In genomic region chr3:15000657-15001056, GRCm38 (mm10) we compare ENCODE assay signal across 19 mouse cellular contexts.
DNase-seq lines count a peak whose midpoint lies in the region; ATAC-seq and TF ChIP-seq lines count a peak whose summit lies in the region.
"Had no signal": no experiment of that assay in that cellular context is flagged by ENCODE, and none has a peak within 500 bp of the region (broad histone marks: within the 10 kb centered on the region; RNA-seq: fewer than 3 reads in every experiment).

No protein-coding gene starts in this region.

- TF ChIP-seq CTCF in lung, embryonic 14.5 days (IDR thresholded peaks at IDR 0.05; ENCODE audit: low read depth): no peak
- no peak for TF ChIP-seq CTCF in lung, postnatal 0 days (IDR thresholded peaks at IDR 0.05)
- TF ChIP-seq CTCF in CH12.LX (conservative IDR thresholded peaks at IDR 0.05 in 1 of 2, IDR thresholded peaks at IDR 0.05 in 1 of 2; ENCODE audit: low read depth in 2 of 2, low read length in 2 of 2) (no peak), ES-Bruce4 (IDR thresholded peaks at IDR 0.05; ENCODE audit: low read depth, low read length) (no peak)

- no peaks in the 10 kb centered on the region; the same call in 1 of the 2 replicates for H3K4me1 ChIP-seq in lung, embryonic 14.5 days (ENCODE audit: insufficient read depth)
- no peaks in the 10 kb centered on the region for H3K4me1 ChIP-seq in lung, postnatal 0 days (ENCODE audit: insufficient read depth, low read depth, low read length)
- peaks cover 3 to 24% of the 10 kb centered on the region in 2 experiments for H3K4me1 ChIP-seq in CH12.LX (ENCODE audit: control insufficient read depth in 1 of 2, insufficient read depth in 2 of 2)
- no peaks in the 10 kb centered on the region for H3K4me1 ChIP-seq in ES-Bruce4 (ENCODE audit: control insufficient read depth, insufficient read depth, low read length)
- H3K4me1 ChIP-seq in liver, embryonic 12.5 days: peaks cover 34% of the 10 kb centered on the region
- H3K4me1 ChIP-seq: embryonic facial prominence, embryonic 12.5 days; neural tube, embryonic 13.5 days had no signal

- no peak overlapping the region for H3K27ac ChIP-seq in lung, embryonic 14.5 days (ENCODE audit: low read depth)
- H3K27ac ChIP-seq in lung, postnatal 0 days (ENCODE audit: low read length): no peak overlapping the region
- no peak overlapping the region for H3K27ac ChIP-seq in CH12.LX (ENCODE audit: insufficient read depth, low read depth)
- peak overlapping the region; percentile 65 for H3K27ac ChIP-seq in ES-Bruce4 (ENCODE audit: insufficient read depth, low read length)
- no peak overlapping the region for H3K27ac ChIP-seq in liver, embryonic 12.5 days
- H3K27ac ChIP-seq: embryonic facial prominence, embryonic 12.5 days; neural tube, embryonic 13.5 days had no signal

- TF ChIP-seq POLR2A in CH12.LX (IDR thresholded peaks at IDR 0.05; ENCODE audit: low read depth, low read length) (no peak), ES-Bruce4 (IDR thresholded peaks at IDR 0.05; ENCODE audit: insufficient read depth, low read length) (no peak)

- H3K9ac ChIP-seq in lung, embryonic 14.5 days: no peak overlapping the region
- no peak overlapping the region for H3K9ac ChIP-seq in lung, postnatal 0 days (replicated peaks; ENCODE audit: low read depth)
- no peak overlapping the region for H3K9ac ChIP-seq in CH12.LX (ENCODE audit: insufficient read depth, low read depth)
- H3K9ac ChIP-seq in ES-Bruce4 (ENCODE audit: low read depth, poor library complexity, severe bottlenecking): no peak overlapping the region
- H3K9ac ChIP-seq in liver, embryonic 12.5 days: no peak overlapping the region
- H3K9ac ChIP-seq: embryonic facial prominence, embryonic 12.5 days; neural tube, embryonic 13.5 days had no signal

- H3K27me3 ChIP-seq in lung, embryonic 14.5 days (ENCODE audit: insufficient read depth, low read length): no peaks in the 10 kb centered on the region
- no peaks in the 10 kb centered on the region for H3K27me3 ChIP-seq in lung, postnatal 0 days (replicated peaks; ENCODE audit: insufficient read depth, low read length)
- H3K27me3 ChIP-seq in CH12.LX (replicated peaks): no peaks in the 10 kb centered on the region
- no peaks in the 10 kb centered on the region for H3K27me3 ChIP-seq in ES-Bruce4 (ENCODE audit: control insufficient read depth, insufficient read depth, low read length, poor library complexity, severe bottlenecking)
- H3K27me3 ChIP-seq in liver, embryonic 12.5 days (replicated peaks): no peaks in the 10 kb centered on the region
- H3K27me3 ChIP-seq: embryonic facial prominence, embryonic 12.5 days; megakaryocyte, embryonic 14.5 days; neural tube, embryonic 13.5 days had no signal

- dilution Hi-C loops in CH12.LX (cut with MboI; ENCODE audit: extremely low pct_ligation_motif_present, extremely low pct_unique_long_range_greater_than_20kb, low sequenced_read_pairs): no loop called here

- no peaks in the 10 kb centered on the region for H3K9me3 ChIP-seq in lung, embryonic 14.5 days (ENCODE audit: low read depth, low read length)
- no peaks in the 10 kb centered on the region for H3K9me3 ChIP-seq in lung, postnatal 0 days (ENCODE audit: low read length)
- H3K9me3 ChIP-seq in CH12.LX (replicated peaks; ENCODE audit: low read length) (no peaks in the 10 kb centered on the region), ES-Bruce4 (replicated peaks; ENCODE audit: control insufficient read depth, insufficient read depth, low read length, poor library complexity, severe bottlenecking) (peaks cover 39% of the 10 kb centered on the region)
- no peaks in the 10 kb centered on the region for H3K9me3 ChIP-seq in liver, embryonic 12.5 days (replicated peaks)
- H3K9me3 ChIP-seq: embryonic facial prominence, embryonic 12.5 days; megakaryocyte, embryonic 14.5 days; neural tube, embryonic 13.5 days had no signal

- 0 out of 2 replicates have a peak, but pooled peaks have one; percentile 11 for ATAC-seq in lung, embryonic 14.5 days (ENCODE audit: insufficient read depth)
- no peak for ATAC-seq in lung, postnatal 0 days
- ATAC-seq in liver, embryonic 12.5 days: peak; percentile 71
- ATAC-seq: forebrain, embryonic 14.5 days had no signal

- no peaks in the 10 kb centered on the region for H3K79me2 ChIP-seq in CH12.LX (replicated peaks; ENCODE audit: control insufficient read depth, extremely low read depth, insufficient read depth, poor library complexity, severe bottlenecking)

- TF ChIP-seq EP300 in lung, postnatal 0 days (IDR thresholded peaks at IDR 0.05): no peak
- TF ChIP-seq EP300 in CH12.LX (IDR thresholded peaks at IDR 0.05; ENCODE audit: low read length): no peak
- peak; percentile 98 for TF ChIP-seq EP300 in ES-Bruce4 (IDR thresholded peaks at IDR 0.05; ENCODE audit: insufficient read depth, low read depth, low read length)

- no peak overlapping the region for H3K4me2 ChIP-seq in lung, embryonic 14.5 days
- H3K4me2 ChIP-seq in lung, postnatal 0 days (replicated peaks; ENCODE audit: low read depth, low read length): no peak overlapping the region
- H3K4me2 ChIP-seq in CH12.LX (ENCODE audit: insufficient read depth, low read depth, poor library complexity, severe bottlenecking): no peak overlapping the region
- H3K4me2 ChIP-seq in liver, embryonic 12.5 days: no peak overlapping the region
- H3K4me2 ChIP-seq: embryonic facial prominence, embryonic 12.5 days; neural tube, embryonic 13.5 days had no signal

- no peak overlapping the region for H3K4me3 ChIP-seq in lung, embryonic 14.5 days (ENCODE audit: low read depth, low read length)
- H3K4me3 ChIP-seq in lung, postnatal 0 days (ENCODE audit: low read depth, low read length): no peak overlapping the region
- H3K4me3 ChIP-seq in CH12.LX (replicated peaks in 1 of 3; ENCODE audit: low read depth in 2 of 3, low read length in 2 of 3, poor library complexity in 1 of 3) (no peak overlapping the region), ES-Bruce4 (ENCODE audit: low read depth, low read length) (no peak overlapping the region)
- H3K4me3 ChIP-seq in liver, embryonic 12.5 days: no peak overlapping the region
- H3K4me3 ChIP-seq: embryonic facial prominence, embryonic 12.5 days; erythroblast, embryonic 14.5 days; megakaryocyte, embryonic 14.5 days; neural tube, embryonic 13.5 days had no signal

- H3K36me3 ChIP-seq in lung, embryonic 14.5 days (ENCODE audit: insufficient read depth): no peaks in the 10 kb centered on the region
- no peaks in the 10 kb centered on the region for H3K36me3 ChIP-seq in lung, postnatal 0 days (ENCODE audit: insufficient read depth, low read length)
- H3K36me3 ChIP-seq in CH12.LX (replicated peaks in 1 of 2; ENCODE audit: control insufficient read depth in 1 of 2, insufficient read depth in 1 of 2, low read length in 1 of 2) (no peaks in the 10 kb centered on the region), ES-Bruce4 (ENCODE audit: control insufficient read depth, insufficient read depth, low read length, poor library complexity, severe bottlenecking) (no peaks in the 10 kb centered on the region; the same call in 1 of the 2 replicates)
- no peaks in the 10 kb centered on the region for H3K36me3 ChIP-seq in liver, embryonic 12.5 days
- H3K36me3 ChIP-seq: embryonic facial prominence, embryonic 12.5 days; neural tube, embryonic 13.5 days had no signal

- in situ Hi-C loops in CH12.LX (cut with MboI; ENCODE audit: low pct_ligation_motif_present, low pct_unique_long_range_greater_than_20kb, low sequenced_read_pairs): no loop called here

- no peak for TF ChIP-seq RAD21 in CH12.LX (IDR thresholded peaks at IDR 0.05; ENCODE audit: low read depth, low read length)

- WGBS in lung, embryonic 14.5 days: 14% methylated on average over 3 of the region's 3 CpGs
- 22% methylated on average over 3 of the region's 3 CpGs for WGBS in lung, postnatal 0 days
- WGBS in liver, embryonic 12.5 days (ENCODE audit: insufficient replicate concordance): 25% methylated on average over 3 of the region's 3 CpGs

- no peak for DNase-seq in lung, embryonic 14.5 days
- DNase-seq in lung, postnatal 0 days (ENCODE audit: low spot score): no peak
- DNase-seq in CH12.LX (ENCODE audit: extremely low read depth): peak; percentile 16
- no peak for DNase-seq in cerebellum, adult 18-20 months
- no peak for DNase-seq in c-Kit-positive CD71-positive TER-119-positive erythroid progenitor cells, embryonic 14.5 days (ENCODE audit: low spot score)
- DNase-seq: cerebellum, adult 8-10 months; gastrocnemius, postnatal 25 days; kidney, adult 2 months; kidney, postnatal 10 days; layer of hippocampus, postnatal 36 days; lung, postnatal 14 days; right cerebral cortex, postnatal 14 days had no signal

TF ChIP-seq in CH12.LX, 34 proteins besides CTCF, POLR2A, EP300 and RAD21:
- TF ChIP-seq JUND (conservative IDR thresholded peaks at IDR 0.05; ENCODE audit: low read depth, low read length) (no peak), SMC3 (IDR thresholded peaks at IDR 0.05; ENCODE audit: low read depth, low read length) (no peak), MAX (IDR thresholded peaks at IDR 0.05; ENCODE audit: low read length) (no peak), KAT2A (IDR thresholded peaks at IDR 0.05; ENCODE audit: insufficient replicate concordance, low read length) (no peak), MEF2A (IDR thresholded peaks at IDR 0.05; ENCODE audit: borderline replicate concordance, low read depth, low read length) (no peak), USF1 (IDR thresholded peaks at IDR 0.05; ENCODE audit: low read depth, low read length) (no peak), UBTF (IDR thresholded peaks at IDR 0.05; ENCODE audit: low read depth, low read length) (no peak), MXI1 (IDR thresholded peaks at IDR 0.05; ENCODE audit: low read depth, low read length) (no peak), IRF4 (IDR thresholded peaks at IDR 0.05; ENCODE audit: low read depth, low read length) (no peak)
